Mouse (Mus musculus) lung, embryonic 14.5 days (tissue): ENCODE measurements around the gene Rpa1. TPM values are rescaled to one million over a fixed set of nuclear protein-coding genes. Genes with fewer than 3 reads are reported as not detected.
A peak's percentile ranks its signal among the peaks of the same experiment; 100 is the strongest.

ENCODE experiments used
- ATAC-seq: fragments of 200-750 bp; cut with Nextera tagmentation; 2 replicates; pipeline ENCODE4 v1.8.0; 2017; ENCODE audit warnings: mild to moderate bottlenecking, moderate TSS enrichment, moderate library complexity; ENCODE audit not compliant: insufficient read depth
- DNase-seq: peaks from one replicate; pipeline ENCODE4 v3.0.0-alpha.2; 2015
- H3K27ac ChIP-seq: fragments of 300-500 bp; sonication (generic); 2 replicates; pipeline ENCODE4 v1.5.1; 2014; ENCODE audit warnings: low read depth, mild to moderate bottlenecking, moderate library complexity
- H3K27me3 ChIP-seq: fragments of 300-500 bp; sonication (generic); 2 replicates; pipeline ENCODE4 v1.6.1; 2014; ENCODE audit warnings: low read length, control low read depth; ENCODE audit not compliant: insufficient read depth
- H3K36me3 ChIP-seq: fragments of 300-500 bp; sonication (generic); 2 replicates; pipeline ENCODE4 v1.6.1; 2014; ENCODE audit warnings: control low read depth; ENCODE audit not compliant: insufficient read depth
- H3K4me1 ChIP-seq: fragments of 300-500 bp; sonication (generic); 2 replicates; pipeline ENCODE4 v1.6.1; 2014; ENCODE audit warnings: antibody characterized with exemption, control low read depth; ENCODE audit not compliant: insufficient read depth
- H3K4me2 ChIP-seq: fragments of 300-500 bp; sonication (generic); 2 replicates; pipeline ENCODE4 v1.6.1; 2014; ENCODE audit warnings: mild to moderate bottlenecking
- H3K4me3 ChIP-seq: fragments of 300-500 bp; sonication (generic); 2 replicates; pipeline ENCODE4 v1.5.1; 2014; ENCODE audit warnings: low read depth, low read length
- H3K9ac ChIP-seq: fragments of 300-500 bp; sonication (generic); 2 replicates; pipeline ENCODE4 v1.6.1; 2014
- H3K9me3 ChIP-seq: fragments of 300-500 bp; sonication (generic); 2 replicates; pipeline ENCODE4 v1.6.1; 2016; ENCODE audit warnings: low read depth, low read length, control low read depth
- CTCF ChIP-seq: IDR thresholded peaks from 2 replicates; pipeline ENCODE4 v1.5.1; 2016; ENCODE audit warnings: antibody characterized with exemption, low read depth
- WGBS: fragments of 180-500 bp; shearing (Covaris S2); extraction: QIAGEN DNeasy Blood & Tissue Kit; methylation state at CpG from one replicate; pipeline ENCODE4 v1.1.7; 2014; 5-methylcytosine and 5-hydroxymethylcytosine counted together
- polyA plus RNA-seq: library from polyadenylated mRNA; unstranded; fragments of >200 nt; fragmentation: Nextera tagmentation; extraction: Ambion mirVana; gene quantifications from 2 replicates; pipeline ENCODE4 v1.2.1, GENCODE M21; 2014

Gene Rpa1
- polyA plus RNA-seq, 1 experiment from 2014 or later: 186 TPM

DNA sequence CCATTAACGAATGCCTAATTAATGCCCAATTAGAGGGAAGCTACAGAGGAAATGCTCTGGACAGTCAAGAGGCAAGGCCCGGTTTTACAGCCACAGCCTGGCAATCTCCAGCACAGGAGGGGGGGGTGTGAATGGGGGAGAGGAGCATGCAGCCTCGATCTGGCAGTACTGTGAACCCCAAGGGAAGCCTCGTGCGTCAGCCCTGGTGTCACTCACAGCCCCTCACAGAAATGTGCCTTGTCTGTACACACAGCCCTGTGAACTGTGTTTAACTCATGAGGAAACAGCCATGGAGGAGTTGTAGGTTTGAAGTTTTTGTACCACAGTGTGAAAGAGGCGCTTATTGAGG lies 84.2 kb downstream of the Rpa1 start:
- DNase-seq: no peak
- H3K36me3 ChIP-seq: no peaks in the 10 kb centered on the region

DNA sequence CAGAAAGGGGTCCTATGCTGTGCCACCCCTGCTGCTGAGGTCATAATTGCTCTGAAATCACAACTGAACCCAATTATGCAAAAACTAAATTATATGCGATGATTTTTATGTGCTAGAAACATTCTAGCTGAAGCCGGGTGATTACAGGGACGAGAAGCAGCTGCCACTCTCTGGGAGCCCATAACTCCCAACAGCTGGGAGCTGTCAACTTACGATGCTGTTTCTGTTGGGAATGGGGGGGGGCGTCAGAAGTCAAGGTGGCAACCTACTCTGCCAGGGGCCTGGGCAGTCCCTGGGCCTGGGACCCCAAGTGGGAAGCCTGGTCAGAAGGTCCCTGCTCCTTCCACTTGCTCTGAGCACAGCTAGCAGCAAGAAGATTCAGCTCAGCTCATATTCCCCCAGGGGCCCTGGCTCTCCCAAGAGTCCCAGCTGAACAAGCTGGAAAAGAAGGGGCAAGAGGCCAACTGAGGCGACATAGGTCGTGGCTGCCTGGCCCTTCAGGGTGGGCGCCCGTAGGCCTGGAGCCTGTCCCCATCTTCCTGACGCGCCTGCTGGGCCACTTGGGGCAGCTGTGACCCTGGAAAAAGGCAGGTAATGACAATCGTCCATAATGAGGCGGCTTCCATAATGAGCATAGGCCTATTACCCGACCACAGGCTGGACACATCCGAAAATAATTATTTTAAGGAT lies 84.7 kb downstream of the Rpa1 start:
- peak; percentile 74 for DNase-seq
- 50% methylated on average over 15 of the region's 15 CpGs for WGBS
- ATAC-seq: peak; percentile 33; the same call in 1 of the 2 replicates
- Histone ChIP-seq H3K4me1 (peaks cover 15% of the 10 kb centered on the region), H3K27me3 (no peaks in the 10 kb centered on the region), H3K4me3 (no peak overlapping the region), H3K4me2 (no peak overlapping the region), H3K36me3 (no peaks in the 10 kb centered on the region), H3K9ac (no peak overlapping the region; the same call in 1 of the 2 replicates), H3K9me3 (no peaks in the 10 kb centered on the region), H3K27ac (peak overlapping the region; percentile 65; the same call in 1 of the 2 replicates)
- TF ChIP-seq CTCF: no peak

More for the DNA sequence above, 84.2 kb downstream of the Rpa1 start:
- WGBS: 50% methylated on average over 6 of the region's 6 CpGs
- H3K27me3 ChIP-seq: no peaks in the 10 kb centered on the region
- H3K27ac ChIP-seq: no peak overlapping the region; the same call in 1 of the 2 replicates
- no peak overlapping the region for H3K4me2 ChIP-seq
- H3K9ac ChIP-seq: no peak overlapping the region
- no peak for TF ChIP-seq CTCF
- ATAC-seq: 0 out of 2 replicates have a peak, but pooled peaks have one; percentile 7
- H3K4me1 ChIP-seq: peaks cover 15% of the 10 kb centered on the region
- no peaks in the 10 kb centered on the region for H3K9me3 ChIP-seq
- no peak overlapping the region for H3K4me3 ChIP-seq

DNA sequence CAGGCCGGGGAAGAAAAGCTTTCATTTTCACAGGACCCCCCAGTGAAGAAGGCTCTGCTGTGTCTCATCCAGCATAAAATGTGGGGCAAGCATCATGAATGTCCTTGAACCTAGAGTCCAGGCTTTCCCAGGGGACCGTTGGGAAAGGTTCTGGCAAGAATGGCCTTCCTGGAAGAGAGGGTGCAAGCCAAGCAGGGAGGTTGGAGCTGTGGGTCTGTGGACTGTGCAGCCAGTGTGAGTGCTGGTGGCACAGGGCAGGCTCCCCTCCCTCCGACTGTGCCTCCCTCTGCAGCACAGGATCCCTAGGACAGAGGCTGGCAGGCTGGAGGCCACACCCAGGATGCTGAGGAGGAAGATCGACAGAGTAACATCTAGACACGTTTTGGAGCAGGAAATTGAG lies 85.3 kb downstream of the Rpa1 start:
- Histone ChIP-seq H3K4me2 (no peak overlapping the region), H3K4me1 (peaks cover 10% of the 10 kb centered on the region), H3K27ac (peak overlapping the region; percentile 65), H3K27me3 (no peaks in the 10 kb centered on the region), H3K36me3 (no peaks in the 10 kb centered on the region), H3K4me3 (no peak overlapping the region), H3K9me3 (no peaks in the 10 kb centered on the region), H3K9ac (no peak overlapping the region; the same call in 1 of the 2 replicates)
- no peak for ATAC-seq
- DNase-seq: no peak
- no peak for TF ChIP-seq CTCF
- whole genome bisulfite sequencing: 37% methylated on average over 5 of the region's 5 CpGs

DNA sequence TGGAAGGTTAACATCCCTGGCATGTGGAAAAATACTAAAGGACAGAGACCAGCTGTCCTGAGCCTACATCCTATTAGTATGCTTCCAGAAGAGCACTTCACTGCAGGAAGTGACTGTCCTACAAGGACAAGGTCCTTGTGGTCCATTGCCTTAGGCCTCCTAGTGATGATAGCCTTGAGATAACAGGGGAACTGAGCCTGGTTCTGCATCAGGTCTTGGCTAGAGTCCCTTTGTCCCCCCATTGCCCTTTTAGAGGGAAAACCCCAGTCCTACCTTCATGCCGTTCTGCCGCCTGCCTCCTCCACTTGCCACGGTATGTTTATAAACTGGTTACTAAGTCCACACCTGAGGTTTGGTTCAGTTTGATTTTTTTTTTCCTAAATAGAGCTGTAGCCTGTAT lies 85.9 kb downstream of the Rpa1 start:
- H3K4me1 ChIP-seq: peaks cover 10% of the 10 kb centered on the region
- H3K27ac ChIP-seq: no peak overlapping the region
- H3K4me3 ChIP-seq: no peak overlapping the region
- H3K9ac ChIP-seq: no peak overlapping the region
- no peaks in the 10 kb centered on the region for H3K9me3 ChIP-seq
- no peak for TF ChIP-seq CTCF
- H3K36me3 ChIP-seq: no peaks in the 10 kb centered on the region
- no peak overlapping the region for H3K4me2 ChIP-seq
- WGBS: 67% methylated on average over 3 of the region's 3 CpGs
- no peaks in the 10 kb centered on the region for H3K27me3 ChIP-seq
- DNase-seq (no peak), ATAC-seq (no peak)

DNA sequence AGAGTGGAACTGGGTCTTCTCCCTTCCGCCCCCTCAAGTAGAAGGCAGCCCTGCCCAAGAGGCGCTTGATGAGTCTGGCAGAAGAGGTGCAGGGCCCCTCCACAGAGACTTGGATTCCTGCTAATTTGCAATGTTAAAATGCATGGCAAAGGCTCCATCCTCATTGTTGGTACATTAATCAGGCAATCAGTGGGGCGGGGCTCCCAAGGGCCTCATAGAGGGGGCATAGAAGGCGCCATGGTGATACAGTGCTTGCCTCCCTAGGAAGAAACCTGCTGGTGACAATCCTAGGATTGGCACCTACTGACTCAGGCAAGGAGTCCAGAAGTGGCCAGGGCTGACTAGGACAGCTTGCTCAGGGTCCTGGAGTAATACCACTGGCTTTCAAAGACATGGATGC lies 86.4 kb downstream of the Rpa1 start:
- H3K27ac ChIP-seq: no peak overlapping the region
- H3K27me3 ChIP-seq: no peaks in the 10 kb centered on the region
- H3K4me2 ChIP-seq: no peak overlapping the region
- H3K9me3 ChIP-seq: no peaks in the 10 kb centered on the region
- ATAC-seq (no peak), DNase-seq (no peak)
- no peak overlapping the region for H3K9ac ChIP-seq
- 92% methylated on average over 4 of the region's 4 CpGs for WGBS
- H3K4me1 ChIP-seq: peaks cover 10% of the 10 kb centered on the region
- TF ChIP-seq CTCF: no peak
- H3K4me3 ChIP-seq: no peak overlapping the region
- H3K36me3 ChIP-seq: no peaks in the 10 kb centered on the region

DNA sequence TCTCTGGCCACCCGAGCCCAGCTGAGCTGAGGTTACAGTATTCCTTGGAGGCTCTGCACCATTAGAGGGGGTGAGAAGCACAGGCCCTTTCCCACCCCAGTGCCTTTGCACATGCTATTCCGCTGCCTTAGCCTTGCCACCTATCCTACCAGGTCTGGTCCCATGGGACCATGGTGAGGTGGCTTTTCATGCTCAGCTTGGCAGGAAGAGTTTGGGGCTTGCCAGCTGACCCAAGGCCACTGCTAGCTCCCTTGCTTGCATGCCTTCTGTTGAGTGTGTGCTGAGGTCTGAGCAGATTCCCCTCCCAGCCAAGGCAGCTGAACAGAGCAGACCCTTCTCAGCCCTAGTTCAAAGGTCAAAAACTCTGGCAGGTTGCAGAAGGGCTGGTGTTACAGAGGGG lies 87.1 kb downstream of the Rpa1 start:
- no peaks in the 10 kb centered on the region for H3K9me3 ChIP-seq
- no peak overlapping the region for H3K4me3 ChIP-seq
- no peak for TF ChIP-seq CTCF
- H3K4me1 ChIP-seq: peaks cover 10% of the 10 kb centered on the region
- 85% methylated on average over 2 of the region's 2 CpGs for whole genome bisulfite sequencing
- no peak overlapping the region for H3K4me2 ChIP-seq
- H3K9ac ChIP-seq: no peak overlapping the region
- no peaks in the 10 kb centered on the region for H3K27me3 ChIP-seq
- DNase-seq: no peak
- H3K27ac ChIP-seq: no peak overlapping the region
- no peaks in the 10 kb centered on the region for H3K36me3 ChIP-seq
- no peak for ATAC-seq

DNA sequence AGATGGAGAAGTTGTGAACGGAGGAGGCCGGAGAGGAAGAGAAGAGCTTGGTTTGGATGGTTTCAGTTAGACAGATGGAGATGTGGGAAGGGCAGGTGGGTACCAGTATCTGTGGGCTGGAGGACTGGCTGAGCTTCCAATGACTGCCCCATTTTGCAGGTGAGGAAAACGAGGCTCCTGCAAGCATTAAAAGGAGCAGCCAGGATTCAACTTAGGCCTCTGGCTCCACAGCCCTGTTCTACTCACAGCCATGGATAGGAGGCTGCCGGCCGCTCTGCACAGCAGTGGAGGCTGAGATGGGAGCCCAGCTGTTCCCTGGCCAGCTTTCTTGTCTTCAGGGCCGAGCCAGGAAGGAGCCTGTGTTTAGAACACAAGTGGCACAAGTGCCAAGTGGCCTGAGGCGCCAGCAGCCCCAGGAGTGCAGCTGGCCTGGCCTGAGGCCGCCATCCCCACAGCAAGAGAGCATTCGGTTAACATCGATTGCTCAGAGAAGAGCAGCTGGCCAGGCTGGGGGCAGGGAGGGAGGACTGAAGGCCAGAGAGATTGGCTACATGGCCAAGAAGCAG lies 88.0 kb downstream of the Rpa1 start:
- Histone ChIP-seq H3K27me3 (no peaks in the 10 kb centered on the region), H3K4me1 (peaks cover 12% of the 10 kb centered on the region), H3K4me3 (no peak overlapping the region), H3K9ac (no peak overlapping the region), H3K9me3 (no peaks in the 10 kb centered on the region), H3K4me2 (no peak overlapping the region), H3K27ac (no peak overlapping the region; the same call in 1 of the 2 replicates), H3K36me3 (no peaks in the 10 kb centered on the region)
- no peak; the same call in 1 of the 2 replicates for ATAC-seq
- DNase-seq: no peak
- 59% methylated on average over 10 of the region's 10 CpGs for WGBS
- no peak for TF ChIP-seq CTCF
